In the genomic region with DNA sequence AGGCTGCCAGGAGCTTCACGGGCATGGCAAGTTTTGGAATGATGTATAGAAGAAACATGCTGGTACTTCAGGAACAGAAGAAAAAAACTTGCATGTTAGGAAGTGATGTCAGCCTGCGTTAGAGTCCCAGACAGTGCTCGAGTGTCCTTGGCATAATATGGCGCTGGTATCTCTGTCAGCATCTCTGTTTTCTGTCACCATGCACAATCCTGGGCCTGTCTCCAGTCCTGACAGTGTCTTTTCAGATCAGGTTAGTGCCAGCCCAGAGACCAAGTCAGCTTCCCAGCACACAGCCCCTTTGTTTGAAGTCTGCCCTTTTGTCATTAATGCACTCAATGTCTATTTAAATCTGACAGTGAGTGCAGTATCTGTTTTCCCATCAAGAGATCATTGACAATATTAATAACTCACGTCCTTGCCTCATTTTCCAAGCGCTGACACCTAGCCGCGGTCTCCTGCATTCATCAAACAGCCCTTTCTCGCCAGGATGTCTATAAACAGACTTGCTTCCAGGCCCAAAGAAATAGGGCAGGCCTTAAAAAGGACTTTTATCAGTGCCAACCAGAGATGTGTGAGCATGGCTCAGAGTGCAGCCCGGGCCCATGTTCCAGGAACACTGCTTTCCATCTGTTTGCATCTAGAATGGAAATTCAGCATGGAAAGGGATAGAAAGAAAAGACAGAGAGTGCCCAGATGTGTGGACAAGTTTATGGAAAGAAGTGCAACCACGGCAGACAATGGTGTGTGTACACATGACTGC, we compare ENCODE assay signal across 14 mouse cellular contexts.
DNase-seq lines count a peak whose midpoint lies in the region; ATAC-seq and TF ChIP-seq lines count a peak whose summit lies in the region.
"Had no signal": no experiment of that assay in that cellular context is flagged by ENCODE, and none has a peak within 500 bp of the region (broad histone marks: within the 10 kb centered on the region; RNA-seq: fewer than 3 reads in every experiment).

No protein-coding gene starts in this region.

- no peaks in the 10 kb centered on the region for H3K36me3 ChIP-seq in forebrain, embryonic 13.5 days (ENCODE audit: poor library complexity, severe bottlenecking)
- H3K36me3 ChIP-seq in forebrain, embryonic 11.5 days (ENCODE audit: control insufficient read depth, insufficient read depth, low read length), result no peaks in the 10 kb centered on the region
- no peaks in the 10 kb centered on the region for H3K36me3 ChIP-seq in lung, postnatal 0 days (ENCODE audit: insufficient read depth, low read length)
- no peaks in the 10 kb centered on the region for H3K36me3 ChIP-seq in heart, embryonic 11.5 days (ENCODE audit: control insufficient read depth, insufficient read depth, low read length)
- H3K36me3 ChIP-seq: embryonic facial prominence, embryonic 10.5 days; G1E; liver, embryonic 12.5 days had no signal

- H3K4me2 ChIP-seq in forebrain, embryonic 13.5 days, result no peak overlapping the region
- H3K4me2 ChIP-seq in forebrain, embryonic 11.5 days (ENCODE audit: low read depth, low read length, severe bottlenecking), result no peak overlapping the region
- H3K4me2 ChIP-seq in lung, postnatal 0 days (replicated peaks; ENCODE audit: low read depth, low read length), result no peak overlapping the region
- H3K4me2 ChIP-seq in heart, embryonic 11.5 days, result no peak overlapping the region
- H3K4me2 ChIP-seq: liver, embryonic 12.5 days had no signal

- no peak for TF ChIP-seq EP300 in lung, postnatal 0 days (IDR thresholded peaks at IDR 0.05)

- no peak overlapping the region for H3K9ac ChIP-seq in forebrain, embryonic 13.5 days
- H3K9ac ChIP-seq in forebrain, embryonic 11.5 days (ENCODE audit: low read length), result no peak overlapping the region
- no peak overlapping the region for H3K9ac ChIP-seq in lung, postnatal 0 days (replicated peaks; ENCODE audit: low read depth)
- H3K9ac ChIP-seq in heart, embryonic 11.5 days (ENCODE audit: low read depth, low read length), result no peak overlapping the region
- H3K9ac ChIP-seq: liver, embryonic 12.5 days had no signal

- no peak overlapping the region for H3K27ac ChIP-seq in forebrain, embryonic 13.5 days
- H3K27ac ChIP-seq in forebrain, embryonic 11.5 days (ENCODE audit: low read depth, low read length), result no peak overlapping the region
- no peak overlapping the region for H3K27ac ChIP-seq in lung, postnatal 0 days (ENCODE audit: low read length)
- no peak overlapping the region for H3K27ac ChIP-seq in heart, embryonic 11.5 days (ENCODE audit: low read depth, low read length)
- H3K27ac ChIP-seq: embryonic facial prominence, embryonic 10.5 days; liver, embryonic 12.5 days had no signal

- DNase-seq in forebrain, embryonic 11.5 days (ENCODE audit: low spot score), result no peak
- no peak for DNase-seq in lung, postnatal 0 days (ENCODE audit: low spot score)
- no peak for DNase-seq in lung, postnatal 14 days
- DNase-seq in cerebellum, adult 9-11 months, result peak; percentile 12
- DNase-seq in mesoderm, embryonic 11.5 days (ENCODE audit: low read depth, low spot score), result peak; percentile 30
- no peak for DNase-seq in heart, postnatal 4 days
- DNase-seq: kidney, postnatal 14 days; lung, postnatal 10 days had no signal

- no peaks in the 10 kb centered on the region for H3K27me3 ChIP-seq in forebrain, embryonic 13.5 days
- H3K27me3 ChIP-seq in forebrain, embryonic 11.5 days (ENCODE audit: control insufficient read depth, insufficient read depth, low read length), result no peaks in the 10 kb centered on the region
- H3K27me3 ChIP-seq in lung, postnatal 0 days (replicated peaks; ENCODE audit: insufficient read depth, low read length), result no peaks in the 10 kb centered on the region
- H3K27me3 ChIP-seq in heart, embryonic 11.5 days (ENCODE audit: control insufficient read depth, insufficient read depth, low read length), result no peaks in the 10 kb centered on the region
- H3K27me3 ChIP-seq: liver, embryonic 12.5 days had no signal

- peaks cover 9% of the 10 kb centered on the region; the same call in 1 of the 2 replicates for H3K4me1 ChIP-seq in forebrain, embryonic 13.5 days
- 0 out of 2 replicates have a peak, but pooled peaks cover 3% of the 10 kb centered on the region for H3K4me1 ChIP-seq in forebrain, embryonic 11.5 days (replicated peaks; ENCODE audit: control insufficient read depth, insufficient read depth, low read length)
- H3K4me1 ChIP-seq in lung, postnatal 0 days (ENCODE audit: insufficient read depth, low read depth, low read length), result no peaks in the 10 kb centered on the region
- no peaks in the 10 kb centered on the region for H3K4me1 ChIP-seq in heart, embryonic 11.5 days (ENCODE audit: control insufficient read depth, insufficient read depth, low read length)
- H3K4me1 ChIP-seq: liver, embryonic 12.5 days had no signal

- whole genome bisulfite sequencing in forebrain, embryonic 13.5 days, result 51% methylated on average over 11 of the region's 11 CpGs
- 74% methylated on average over 11 of the region's 11 CpGs for WGBS in forebrain, embryonic 11.5 days
- 69% methylated on average over 11 of the region's 11 CpGs for WGBS in lung, postnatal 0 days
- 58% methylated on average over 11 of the region's 11 CpGs for WGBS in heart, embryonic 11.5 days (ENCODE audit: insufficient replicate concordance)

- no peaks in the 10 kb centered on the region for H3K9me3 ChIP-seq in forebrain, embryonic 13.5 days (replicated peaks)
- H3K9me3 ChIP-seq in forebrain, embryonic 11.5 days (ENCODE audit: control insufficient read depth, low read length), result no peaks in the 10 kb centered on the region
- H3K9me3 ChIP-seq in lung, postnatal 0 days (ENCODE audit: low read length), result no peaks in the 10 kb centered on the region
- H3K9me3 ChIP-seq in heart, embryonic 11.5 days (replicated peaks; ENCODE audit: control insufficient read depth, low read length), result no peaks in the 10 kb centered on the region
- H3K9me3 ChIP-seq: embryonic facial prominence, embryonic 10.5 days; liver, embryonic 12.5 days had no signal

- H3K4me3 ChIP-seq in forebrain, embryonic 13.5 days, result no peak overlapping the region
- no peak overlapping the region for H3K4me3 ChIP-seq in forebrain, embryonic 11.5 days (ENCODE audit: low read depth, low read length)
- no peak overlapping the region for H3K4me3 ChIP-seq in lung, postnatal 0 days (ENCODE audit: low read depth, low read length)
- H3K4me3 ChIP-seq in heart, embryonic 11.5 days (ENCODE audit: low read depth, low read length), result no peak overlapping the region
- H3K4me3 ChIP-seq: embryonic facial prominence, embryonic 10.5 days; liver, embryonic 12.5 days had no signal

- TF ChIP-seq CTCF in lung, postnatal 0 days (IDR thresholded peaks at IDR 0.05), result no peak

- ATAC-seq in forebrain, embryonic 13.5 days, result peak; percentile 59
- no peak for ATAC-seq in forebrain, embryonic 11.5 days (replicated peaks; ENCODE audit: low FRiP score)
- peak; percentile 41; the same call in 1 of the 2 replicates for ATAC-seq in lung, postnatal 0 days
- ATAC-seq in heart, embryonic 11.5 days (replicated peaks; ENCODE audit: insufficient number of reproducible peaks, low FRiP score, low TSS enrichment), result no peak
- ATAC-seq: intestine, postnatal 0 days; liver, embryonic 12.5 days had no signal

Comparison
In these comparisons a context has a peak if more than half of its experiments do, and no peak if none do; other contexts are left out.
1. ATAC-seq: peak in forebrain, embryonic 13.5 days (single experiment) and lung, postnatal 0 days (single experiment); none in forebrain, embryonic 11.5 days (single experiment) and heart, embryonic 11.5 days (single experiment).
2. DNase-seq: peak in cerebellum, adult 9-11 months (single experiment) and mesoderm, embryonic 11.5 days (single experiment); none in forebrain, embryonic 11.5 days (single experiment), lung, postnatal 0 days (single experiment), lung, postnatal 14 days (single experiment) and heart, postnatal 4 days (single experiment).